Mouse (Mus musculus) T-helper 1 cell (primary cell): ENCODE results near the gene Gpx2.

ENCODE experiments used
- in situ Hi-C: fragments of 300-600 bp; cut with MboI, MseI; formaldehyde crosslinking; loops from one replicate; pipeline ENCODE4 v1.15.1; 2025; ENCODE audit warnings: high pct_unique_total_duplicates

The Gpx2 gene

DNA sequence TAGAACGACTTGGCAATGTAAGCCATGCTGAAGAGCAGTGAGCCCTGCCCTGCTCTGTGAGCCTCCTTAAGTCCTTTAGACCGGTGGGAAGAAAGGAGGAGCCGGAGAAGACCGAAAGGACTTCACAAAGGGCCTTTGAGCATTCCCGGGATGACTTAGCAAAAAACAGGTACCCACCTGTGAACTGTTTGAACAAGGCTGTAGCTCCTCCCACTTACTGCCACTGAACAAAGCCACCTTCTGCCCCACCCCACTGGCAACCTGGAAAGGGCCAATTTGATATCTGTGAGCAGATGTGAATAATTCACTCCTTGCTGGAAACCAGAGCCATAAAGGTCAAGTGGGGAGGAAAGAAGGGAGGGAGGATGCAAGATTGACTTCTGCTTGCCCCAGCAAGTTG is at the start of gene Gpx2:
Gene Gpx2, minus strand, starts transcription at position 205 of the 400 bp plus-strand sequence.
- in situ Hi-C loops, result no loop called here

GRCm38 (mm10) chr12:76844346-76845061 is 49.1 kb upstream of the Gpx2 start:
- in situ Hi-C loops, result no loop called here

DNA sequence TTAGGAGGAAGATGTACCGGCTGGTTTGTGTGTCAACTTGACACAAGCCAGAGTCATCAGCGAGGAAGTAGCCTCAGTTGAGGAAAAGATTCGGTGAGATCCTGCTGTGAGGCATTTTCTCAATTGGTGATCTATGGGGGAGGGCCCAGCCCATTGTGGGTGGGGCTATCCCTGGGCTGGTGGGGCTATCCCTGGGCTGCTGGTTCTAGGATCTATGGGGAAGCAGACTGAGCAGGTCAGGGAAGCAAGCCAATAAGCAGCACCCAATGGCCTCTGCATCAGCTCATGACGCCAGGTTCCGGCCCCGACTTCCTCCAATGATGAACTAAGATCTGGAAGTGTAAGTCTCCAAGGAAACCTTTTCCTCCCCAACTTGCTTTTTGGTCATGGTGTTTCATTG is 44.7 kb upstream of the Gpx2 start:
- in situ Hi-C loops, result no loop called here

- in situ Hi-C loops, result loop anchor here (5.0 kb wide), 1 partner anchor 123 kb away; the partner anchor contains the start of gene Max
Measured at GRCm38 (mm10) chr12:76839298-76839697, 43.9 kb upstream of the Gpx2 start.

DNA sequence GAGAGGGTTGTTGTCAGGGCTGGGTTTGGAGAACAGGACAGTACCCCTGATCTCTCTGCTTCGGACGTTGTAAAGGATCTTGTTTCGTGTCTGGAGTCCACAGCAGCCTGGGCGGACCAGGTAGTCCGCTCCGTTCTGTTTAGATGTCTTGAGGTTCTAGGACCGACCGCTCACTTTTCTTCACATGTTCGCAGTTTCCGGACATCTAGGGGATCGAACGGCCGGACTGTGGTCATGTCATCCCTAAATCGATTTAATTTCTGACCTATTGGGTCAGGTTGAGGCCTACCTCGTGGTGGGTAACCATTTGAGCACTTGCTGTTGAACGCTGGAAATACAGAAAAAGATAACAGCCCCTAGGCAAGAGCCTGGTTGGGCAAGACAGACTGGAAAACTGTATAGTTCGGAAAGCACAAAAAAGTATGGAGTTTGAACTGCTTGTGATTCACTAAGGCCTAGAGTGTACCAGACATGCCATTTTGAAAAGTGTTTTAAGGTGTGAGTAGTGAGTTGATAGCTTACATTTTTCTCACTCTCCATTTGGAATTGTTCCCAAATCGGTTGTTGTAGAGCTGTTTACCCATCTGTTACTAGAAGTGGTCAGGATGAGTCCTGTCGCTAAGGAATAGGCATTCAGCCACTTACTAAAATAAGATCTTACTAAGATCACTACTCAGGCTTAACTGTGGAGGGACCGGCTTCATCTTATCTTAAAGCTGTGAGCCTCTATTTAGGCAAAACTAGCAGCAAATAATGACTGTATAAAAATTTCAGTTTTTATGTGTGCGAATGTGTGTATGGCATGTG is 42.7 kb upstream of the Gpx2 start:
- in situ Hi-C loops, result loop anchor here (5.0 kb wide), 1 partner anchor 124 kb away; the partner anchor contains the start of gene Max

DNA sequence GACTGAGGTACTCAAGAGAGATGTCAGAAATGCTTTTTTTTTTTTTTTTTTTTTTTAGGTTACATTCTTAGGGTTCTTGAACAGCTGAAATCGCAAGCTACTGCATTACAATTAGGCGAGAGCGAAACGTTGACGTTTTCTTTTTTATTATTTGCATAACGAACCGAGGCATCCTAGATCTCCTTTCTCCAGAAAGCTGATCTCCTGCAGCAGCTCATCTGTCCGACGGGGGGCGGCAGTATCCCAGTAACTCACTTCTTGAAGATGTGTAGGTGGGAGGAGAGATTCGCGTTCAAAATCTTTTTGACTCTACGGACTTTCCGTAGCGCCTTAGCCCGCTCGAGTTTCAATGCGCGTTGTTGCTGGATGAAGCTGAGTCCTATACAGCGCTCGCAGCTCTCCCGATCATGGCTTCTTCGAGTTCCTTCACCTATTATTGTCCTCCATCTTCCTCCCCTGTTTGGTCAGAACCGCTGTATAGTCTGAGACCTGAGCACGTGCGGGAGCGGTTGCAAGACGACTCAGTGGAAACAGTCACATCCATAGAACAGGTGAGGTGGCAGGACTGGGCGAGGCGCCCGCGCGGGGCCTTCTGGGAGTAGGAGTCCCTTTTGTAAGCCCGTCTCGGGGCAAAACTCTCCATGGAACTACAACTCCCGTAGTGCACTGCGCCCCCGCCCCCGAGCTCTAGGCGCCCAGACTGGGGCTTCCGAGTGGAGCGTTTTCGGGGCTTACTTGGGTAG is 41.9 kb upstream of the Gpx2 start:
- in situ Hi-C loops, result loop anchor here (5.0 kb wide), 1 partner anchor 125 kb away; the partner anchor contains the start of gene Max

GRCm38 (mm10) chr12:76832704-76833103 is 37.4 kb upstream of the Gpx2 start:
- in situ Hi-C loops, result no loop called here

DNA sequence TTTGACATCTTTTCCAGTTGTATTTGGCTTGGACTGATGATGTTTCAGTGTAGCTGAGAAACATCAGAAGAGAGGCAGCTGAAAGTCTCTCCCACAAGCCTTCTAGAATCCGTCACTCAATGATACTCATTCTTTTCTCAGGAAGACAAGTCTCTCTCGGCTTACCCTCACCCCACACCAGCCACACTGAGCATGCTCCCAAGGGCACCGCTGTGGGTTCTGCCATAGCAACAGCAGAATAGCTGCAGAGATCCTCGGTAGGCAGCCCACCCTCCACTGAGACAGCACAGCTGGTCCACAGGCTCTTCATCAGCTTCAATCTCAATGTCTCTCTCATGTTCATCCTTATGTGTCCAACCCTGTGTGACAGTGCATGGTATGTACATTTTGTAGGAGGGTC is 29.9 kb upstream of the Gpx2 start:
- in situ Hi-C loops, result no loop called here

DNA sequence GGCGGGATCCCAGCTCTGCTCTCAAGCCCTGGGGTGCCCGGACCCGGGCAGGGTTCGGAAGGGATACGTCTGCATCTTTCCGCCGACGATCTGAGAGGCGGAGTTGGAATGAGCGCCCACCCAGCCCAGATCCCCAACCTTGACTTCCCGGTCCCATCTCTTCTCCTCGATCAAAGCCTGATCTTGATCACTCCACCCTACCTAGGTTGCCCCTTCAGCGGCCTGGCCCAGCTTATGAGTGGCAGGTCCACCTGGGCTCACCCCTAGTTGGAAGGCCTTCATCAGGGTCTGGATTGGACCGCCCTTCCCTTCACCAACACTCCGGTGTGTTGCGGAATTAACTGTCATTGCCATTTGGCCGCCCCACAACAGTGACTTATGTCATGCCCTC is 27.3 kb upstream of the Gpx2 start, which contains the start of gene Rab15:
Gene Rab15, minus strand, starts transcription at position 258 of the 391 bp plus-strand sequence.
- in situ Hi-C loops, result no loop called here

- in situ Hi-C loops, result no loop called here
Measured at GRCm38 (mm10) chr12:76822002-76822650, 26.8 kb upstream of the Gpx2 start.

GRCm38 (mm10) chr12:76820615-76821014 is 25.3 kb upstream of the Gpx2 start:
- in situ Hi-C loops, result no loop called here

- in situ Hi-C loops, result no loop called here
Measured at GRCm38 (mm10) chr12:76819816-76820215, 24.5 kb upstream of the Gpx2 start.

DNA sequence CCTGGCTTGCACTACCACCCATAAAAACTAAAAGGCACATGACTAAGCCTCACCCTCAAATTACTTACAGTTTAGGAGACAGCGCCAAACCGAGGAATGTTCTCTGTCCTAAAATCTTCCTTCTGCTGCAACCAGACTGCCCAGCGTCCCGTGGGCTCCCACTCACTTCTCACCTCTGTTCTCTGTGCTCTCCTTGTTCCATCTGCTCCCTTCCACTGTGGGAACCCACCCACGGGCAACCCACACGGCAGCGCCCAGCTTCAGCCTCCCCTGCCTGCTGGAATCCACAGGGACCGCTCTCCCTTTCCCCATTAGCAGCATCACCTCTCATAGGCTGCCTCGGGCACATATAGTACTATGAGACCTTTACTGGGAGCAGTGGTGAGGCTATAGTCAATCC is 23.6 kb upstream of the Gpx2 start:
- in situ Hi-C loops, result no loop called here

DNA sequence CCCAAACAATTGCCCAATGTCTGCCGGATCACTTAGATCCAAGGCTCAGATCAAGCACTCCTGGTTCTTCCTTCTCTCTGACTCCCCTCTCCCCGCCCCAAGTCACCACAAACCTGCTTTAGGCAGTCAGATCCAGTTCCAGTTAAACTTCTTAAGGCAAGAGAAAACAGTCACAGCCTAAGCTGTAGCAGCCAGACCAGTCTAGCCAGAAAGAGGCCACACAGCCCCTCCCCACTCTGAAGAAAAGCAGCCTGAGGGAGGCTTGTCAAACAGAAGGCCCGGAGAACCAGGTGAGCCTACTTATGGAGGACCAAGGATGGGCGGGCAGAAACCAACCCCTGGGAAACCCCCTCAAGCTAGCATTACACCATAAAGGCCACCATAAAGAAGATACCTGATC is 22.8 kb upstream of the Gpx2 start:
- in situ Hi-C loops, result no loop called here

GRCm38 (mm10) chr12:76817176-76817575 is 21.8 kb upstream of the Gpx2 start:
- in situ Hi-C loops, result no loop called here

GRCm38 (mm10) chr12:76816720-76817119 is 21.4 kb upstream of the Gpx2 start:
- in situ Hi-C loops, result no loop called here

- in situ Hi-C loops, result no loop called here
Measured at GRCm38 (mm10) chr12:76814120-76814519, 18.8 kb upstream of the Gpx2 start.

DNA sequence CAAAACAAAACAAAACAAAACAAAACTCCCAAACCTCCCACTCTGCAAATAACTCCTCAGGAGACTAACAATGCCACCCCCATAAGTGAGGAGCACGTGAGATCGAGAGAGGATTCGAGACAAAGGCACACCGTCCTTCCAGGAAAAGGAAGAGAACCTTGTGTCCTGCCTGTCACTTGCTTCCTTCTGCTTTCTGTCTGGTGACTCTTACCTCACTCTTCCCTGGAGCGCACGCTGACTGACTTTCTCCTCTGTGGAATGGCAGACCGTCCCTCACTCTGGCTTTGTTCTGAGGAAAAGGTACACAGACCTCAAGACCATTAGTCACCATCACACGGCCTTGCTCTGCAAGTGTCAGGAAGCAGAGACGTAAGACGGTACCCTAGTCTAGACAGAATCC is 18.2 kb upstream of the Gpx2 start:
- in situ Hi-C loops, result no loop called here

GRCm38 (mm10) chr12:76811006-76811405 is 15.7 kb upstream of the Gpx2 start:
- in situ Hi-C loops, result no loop called here

DNA sequence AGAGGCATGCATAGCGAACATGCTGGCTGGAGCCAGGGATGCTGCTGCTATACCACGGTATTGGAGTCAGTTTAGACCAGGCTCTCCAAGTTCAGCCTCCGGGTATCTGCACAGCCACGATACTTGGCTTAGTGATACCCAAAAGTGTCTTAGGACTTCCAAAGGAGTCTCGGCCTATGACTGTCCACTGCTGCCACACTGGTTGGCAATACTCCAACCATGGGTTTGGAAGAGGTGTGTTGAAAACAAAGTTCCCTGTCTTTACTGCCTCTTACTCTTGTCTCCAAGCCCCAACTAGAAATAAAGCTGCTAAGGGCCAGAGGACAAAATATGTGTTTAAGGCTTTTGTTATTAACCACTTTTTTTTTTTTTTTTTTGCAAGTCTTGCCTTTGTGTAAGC is 15.1 kb upstream of the Gpx2 start:
- in situ Hi-C loops, result no loop called here

DNA sequence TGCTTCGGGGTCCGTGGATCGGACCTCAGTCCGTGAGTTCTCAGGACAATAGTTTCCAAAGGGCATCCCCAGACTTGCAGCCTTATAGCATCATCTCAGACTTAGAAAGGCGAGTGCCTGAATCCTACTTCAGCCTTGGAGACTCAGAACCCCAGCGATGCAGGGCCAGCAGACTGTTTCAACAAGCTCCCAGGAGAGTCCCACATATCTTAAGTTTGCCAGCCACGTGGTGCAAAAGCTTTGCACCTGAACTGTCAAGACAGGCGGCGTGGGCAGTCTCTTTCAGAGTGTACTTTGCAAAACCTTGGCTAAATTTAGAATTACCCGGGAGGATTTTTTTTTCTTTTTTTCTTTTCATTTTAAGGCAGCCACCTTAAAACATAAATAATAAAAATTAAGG is 12.4 kb upstream of the Gpx2 start:
- in situ Hi-C loops, result no loop called here
